ENCODE assay signal across 25 mouse cellular contexts in genomic region chr19:20558069-20558468, GRCm38 (mm10).
"Had no signal": no experiment of that assay in that cellular context is flagged by ENCODE, and none has a peak within 500 bp of the region (broad histone marks: within the 10 kb centered on the region; RNA-seq: fewer than 3 reads in every experiment).

No protein-coding gene starts in this region.

- H3K27me3 ChIP-seq: embryonic facial prominence, embryonic 12.5 days; embryonic facial prominence, embryonic 13.5 days; embryonic facial prominence, embryonic 15.5 days; forebrain, embryonic 12.5 days; forebrain, embryonic 13.5 days; forebrain, embryonic 15.5 days had no signal

- H3K9me3 ChIP-seq: embryonic facial prominence, embryonic 10.5 days; embryonic facial prominence, embryonic 12.5 days; embryonic facial prominence, embryonic 13.5 days; embryonic facial prominence, embryonic 15.5 days; forebrain, embryonic 10.5 days; forebrain, embryonic 12.5 days; forebrain, embryonic 13.5 days; forebrain, embryonic 15.5 days had no signal

- H3K36me3 ChIP-seq: embryonic facial prominence, embryonic 10.5 days; embryonic facial prominence, embryonic 12.5 days; embryonic facial prominence, embryonic 13.5 days; embryonic facial prominence, embryonic 15.5 days; forebrain, embryonic 10.5 days; forebrain, embryonic 12.5 days; forebrain, embryonic 15.5 days had no signal

- H3K9ac ChIP-seq: embryonic facial prominence, embryonic 12.5 days; embryonic facial prominence, embryonic 13.5 days; embryonic facial prominence, embryonic 15.5 days; forebrain, embryonic 12.5 days; forebrain, embryonic 13.5 days; forebrain, embryonic 15.5 days; forebrain, postnatal 0 days had no signal

- H3K4me1 ChIP-seq: embryonic facial prominence, embryonic 10.5 days; embryonic facial prominence, embryonic 12.5 days; embryonic facial prominence, embryonic 13.5 days; embryonic facial prominence, embryonic 15.5 days; forebrain, embryonic 10.5 days; forebrain, embryonic 12.5 days; forebrain, embryonic 13.5 days; forebrain, embryonic 15.5 days had no signal

- DNase-seq: cerebellum, adult 8-10 months; cerebellum, adult 9-10 months; cerebellum, adult 9-11 months; cerebellum, postnatal 10 days; cerebellum, postnatal 14 days; cerebellum, postnatal 25 days; cerebellum, postnatal 36 days; embryo, embryonic 11 days; forebrain, postnatal 0 days; gastrocnemius, adult 2 months; gastrocnemius, postnatal 10 days; gastrocnemius, postnatal 14 days; gastrocnemius, postnatal 25 days; gastrocnemius, postnatal 36 days; heart, adult 2 months had no signal

- ATAC-seq: forebrain, embryonic 16.5 days; forebrain, postnatal 0 days had no signal

- H3K4me3 ChIP-seq: embryonic facial prominence, embryonic 10.5 days; embryonic facial prominence, embryonic 12.5 days; embryonic facial prominence, embryonic 13.5 days; embryonic facial prominence, embryonic 15.5 days; erythroblast, embryonic 14.5 days; forebrain, embryonic 10.5 days; forebrain, embryonic 12.5 days; forebrain, embryonic 13.5 days; forebrain, embryonic 15.5 days; gastrocnemius, adult 2 months; heart, adult 2 months had no signal

- H3K27ac ChIP-seq: embryonic facial prominence, embryonic 10.5 days; embryonic facial prominence, embryonic 12.5 days; embryonic facial prominence, embryonic 13.5 days; embryonic facial prominence, embryonic 15.5 days; forebrain, embryonic 10.5 days; forebrain, embryonic 12.5 days; forebrain, embryonic 13.5 days; forebrain, embryonic 15.5 days; gastrocnemius, adult 2 months; heart, adult 2 months had no signal
